Mouse (Mus musculus): ENCODE results near the gene Lgals1. TPM values are rescaled to one million over a fixed set of nuclear protein-coding genes. Genes with fewer than 3 reads are reported as not detected.

The Lgals1 gene
- total RNA-seq, 2 experiments from 2014 or later, result 25.2 to 29.4 TPM

Small RNAs within 50 kb of the gene (microRNA-seq; reads per million reads assigned to microRNA genes)
- gene Mir6955, result 2.4 reads per million

Other genes starting within 250 kb of the Lgals1 start
- gene Elfn2, start 208.0 kb upstream of the Lgals1 start, total RNA-seq (2021), result 10 to 100 TPM; 79.2 to 81.2 TPM
- 1 to 10 TPM; 7.3 to 7.7 TPM for gene Mfng, start 153.2 kb upstream of the Lgals1 start, total RNA-seq (2021)
- gene Card10, start 123.7 kb upstream of the Lgals1 start, total RNA-seq (2021), result 1 to 10 TPM; 5.2 to 5.4 TPM
- 1 to 10 TPM; 8.3 to 9.1 TPM for gene Cdc42ep1, start 84.1 kb upstream of the Lgals1 start, total RNA-seq (2021)
- not detected for gene Lgals2, start 71.2 kb upstream of the Lgals1 start, total RNA-seq (2021)
- gene Gga1, start 49.5 kb upstream of the Lgals1 start, total RNA-seq (2021), result 10 to 100 TPM; 59.3 to 65.6 TPM
- not detected for gene Gm49510, start 27.1 kb upstream of the Lgals1 start, total RNA-seq (2021)
- gene Sh3bp1, start 27.0 kb upstream of the Lgals1 start, total RNA-seq (2021), result 1 to 10 TPM; 5.4 to 6.0 TPM
- gene Pdxp, start 12.8 kb upstream of the Lgals1 start, total RNA-seq (2021), result 100 to 1,000 TPM; 107 to 117 TPM
- gene Nol12, start 8.2 kb downstream of the Lgals1 start, total RNA-seq (2021), result 10 to 100 TPM; 46.5 to 47.8 TPM
- gene Triobp, start 21.0 kb downstream of the Lgals1 start, total RNA-seq (2021), result 100 to 1,000 TPM in 1 of 2 experiments, 10 to 100 TPM in 1; 98.7 to 106 TPM
- gene H1f0, start 101.7 kb downstream of the Lgals1 start, total RNA-seq (2021), result 10 to 100 TPM; 84.8 to 94.8 TPM
- 1 to 10 TPM in 1 of 2 experiments, not detected in 1; 1.0 TPM for gene Galr3, start 115.2 kb downstream of the Lgals1 start, total RNA-seq (2021)
- gene Ankrd54, start 136.2 kb downstream of the Lgals1 start, total RNA-seq (2021), result 10 to 100 TPM; 25.5 to 27.2 TPM
- 100 to 1,000 TPM; 116 to 122 TPM for gene Eif3l, start 148.5 kb downstream of the Lgals1 start, total RNA-seq (2021)
- gene Micall1, start 182.2 kb downstream of the Lgals1 start, total RNA-seq (2021), result 10 to 100 TPM; 61.5 to 66.6 TPM
- 100 to 1,000 TPM; 143 to 152 TPM for gene Polr2f, start 214.3 kb downstream of the Lgals1 start, total RNA-seq (2021)
- 10 to 100 TPM; 12.1 to 13.1 TPM for gene 1700088E04Rik, start 214.5 kb downstream of the Lgals1 start, total RNA-seq (2021)
- 10 to 100 TPM; 16.5 to 18.1 TPM for gene Sox10, start 238.5 kb downstream of the Lgals1 start, total RNA-seq (2021)